Mouse (Mus musculus): ENCODE data around the gene Csn2. TPM values are rescaled to one million over a fixed set of nuclear protein-coding genes. Genes with fewer than 3 reads are reported as not detected.

The Csn2 gene
- total and polyA plus RNA-seq, 3 experiments, result not detected

- Histone ChIP-seq H3K79me2 (ENCODE audit: control insufficient read depth, insufficient read depth, low read length, poor library complexity) (no peaks in the 10 kb centered on the region), H3K9me3 (replicated peaks; ENCODE audit: insufficient read depth, low read length) (no peaks in the 10 kb centered on the region), H3K9ac (ENCODE audit: control insufficient read depth, low read depth, low read length, poor library complexity, severe bottlenecking) (no peak within 1 kb of the TSS), H3K27ac (ENCODE audit: control insufficient read depth, low read depth, low read length) (no peak within 1 kb of the TSS), H3K27me3 (ENCODE audit: control insufficient read depth in 1 of 2, insufficient read depth in 2 of 2, low read length in 2 of 2) (no peaks in the 10 kb centered on the region), H3K4me1 (ENCODE audit: control insufficient read depth in 1 of 2, insufficient read depth in 2 of 2, low read length in 2 of 2) (no peaks in the 10 kb centered on the region), H3K36me3 (ENCODE audit: control insufficient read depth in 1 of 2, insufficient read depth in 2 of 2, low read length in 2 of 2) (no peaks in the 10 kb centered on the region), H3K4me3 (ENCODE audit: control insufficient read depth in 1 of 2, insufficient read depth in 1 of 2, low read depth in 2 of 2, low read length in 2 of 2) (no peak within 1 kb of the TSS)
- DNase-seq (ENCODE audit: low read depth, low spot score), result no peak
- TF ChIP-seq NELFE (IDR thresholded peaks at IDR 0.05; ENCODE audit: low read depth, low read length), result no peak
- no peak for TF ChIP-seq KAT2A (conservative IDR thresholded peaks at IDR 0.05; ENCODE audit: low read depth, low read length)
- TF ChIP-seq MEF2A (IDR thresholded peaks at IDR 0.05; ENCODE audit: extremely low read depth, insufficient replicate concordance, low read depth, low read length, poor library complexity, severe bottlenecking), result no peak
- TF ChIP-seq RCOR1 (IDR thresholded peaks at IDR 0.05; ENCODE audit: low read depth, low read length), result no peak
- TF ChIP-seq GABPA (IDR thresholded peaks at IDR 0.05; ENCODE audit: low read depth, low read length), result no peak
- TF ChIP-seq ZMIZ1 (IDR thresholded peaks at IDR 0.05; ENCODE audit: low read depth, low read length), result no peak
- TF ChIP-seq JUND (IDR thresholded peaks at IDR 0.05; ENCODE audit: low read depth, low read length), result no peak
- TF ChIP-seq HCFC1 (IDR thresholded peaks at IDR 0.05; ENCODE audit: low read depth, low read length), result no peak
- no peak for TF ChIP-seq BHLHE40 (IDR thresholded peaks at IDR 0.05; ENCODE audit: borderline replicate concordance, low read depth, low read length)
- no peak for TF ChIP-seq GATA1 (IDR thresholded peaks at IDR 0.05; ENCODE audit: low read depth, low read length)
- TF ChIP-seq ZC3H11A (IDR thresholded peaks at IDR 0.05; ENCODE audit: low read depth, low read length), result no peak
- TF ChIP-seq MXI1 (IDR thresholded peaks at IDR 0.05; ENCODE audit: low read depth, low read length), result no peak
- no peak for TF ChIP-seq E2F4 (IDR thresholded peaks at IDR 0.05; ENCODE audit: borderline replicate concordance, low read depth, low read length)
- no peak for TF ChIP-seq USF1 (IDR thresholded peaks at IDR 0.05; ENCODE audit: low read depth, low read length)
- TF ChIP-seq TAL1 (IDR thresholded peaks at IDR 0.05; ENCODE audit: low read length), result no peak
- no peak for TF ChIP-seq ETS1 (IDR thresholded peaks at IDR 0.05; ENCODE audit: low read depth, low read length)
- TF ChIP-seq ZKSCAN1 (IDR thresholded peaks at IDR 0.05; ENCODE audit: low read depth, low read length), result no peak
- TF ChIP-seq TCF12 (IDR thresholded peaks at IDR 0.05; ENCODE audit: low read depth, low read length), result no peak
These were observed 33.5 kb downstream of the Csn2 start, which contains the start of gene Csn1s1 for GRCm38 (mm10) chr5:87665908-87666307. Gene Csn1s1, plus strand, starts transcription at chr5:87666208.

GRCm38 (mm10) chr5:87642787-87643186 is 56.6 kb downstream of the Csn2 start:
- H3K79me2 ChIP-seq (ENCODE audit: control insufficient read depth, insufficient read depth, low read length, poor library complexity), result no peaks in the 10 kb centered on the region
- no peaks in the 10 kb centered on the region for H3K27me3 ChIP-seq (ENCODE audit: control insufficient read depth in 1 of 2, insufficient read depth in 2 of 2, low read length in 2 of 2)
- TF ChIP-seq ETS1 (IDR thresholded peaks at IDR 0.05; ENCODE audit: low read depth, low read length), result no peak
- peak; percentile 15; the same call in 1 of the 2 replicates for TF ChIP-seq RAD21 (IDR thresholded peaks at IDR 0.05; ENCODE audit: low read depth, low read length)
- peak in 2 of 3 experiments; percentile 17 to 19; a peak in 1 of 6 replicates for TF ChIP-seq CTCF (IDR thresholded peaks at IDR 0.05 in 2 of 3, conservative IDR thresholded peaks at IDR 0.05 in 1 of 3; ENCODE audit: control insufficient read depth in 1 of 3, insufficient read depth in 1 of 3, low read depth in 2 of 3, low read length in 3 of 3, poor library complexity in 1 of 3, severe bottlenecking in 1 of 3)
- peak; percentile 4 for DNase-seq (ENCODE audit: low read depth, low spot score)
- H3K4me1 ChIP-seq (ENCODE audit: control insufficient read depth in 1 of 2, insufficient read depth in 2 of 2, low read length in 2 of 2), result no peaks in the 10 kb centered on the region
- no peaks in the 10 kb centered on the region for H3K9me3 ChIP-seq (replicated peaks; ENCODE audit: insufficient read depth, low read length)
- H3K9ac ChIP-seq (ENCODE audit: control insufficient read depth, low read depth, low read length, poor library complexity, severe bottlenecking), result no peak overlapping the region
- H3K36me3 ChIP-seq (ENCODE audit: control insufficient read depth in 1 of 2, insufficient read depth in 2 of 2, low read length in 2 of 2), result no peaks in the 10 kb centered on the region
- H3K27ac ChIP-seq (ENCODE audit: control insufficient read depth, low read depth, low read length), result no peak overlapping the region
- H3K4me3 ChIP-seq (ENCODE audit: control insufficient read depth in 1 of 2, insufficient read depth in 1 of 2, low read depth in 2 of 2, low read length in 2 of 2), result no peak overlapping the region

Other genes with a start within 250 kb of the Csn2 start
- not detected in 2 replicates for gene Ugt2a2, start 217.4 kb downstream of the Csn2 start, total RNA-seq (2012; rRNA removed)
- not detected for gene Ugt2a2, start 217.4 kb downstream of the Csn2 start, polyA plus RNA-seq (2012; ENCODE audit: insufficient read depth in 1 of 2, insufficient read length in 2 of 2, low read depth in 1 of 2, low replicate concordance in 2 of 2, missing spikeins in 1 of 2)
- not detected in 2 replicates for gene Gm43638, start 212.8 kb downstream of the Csn2 start, total RNA-seq (2012; rRNA removed)
- gene Gm43638, start 212.8 kb downstream of the Csn2 start, polyA plus RNA-seq (2012; ENCODE audit: insufficient read depth in 1 of 2, insufficient read length in 2 of 2, low read depth in 1 of 2, low replicate concordance in 2 of 2, missing spikeins in 1 of 2), result not detected
- gene Ugt2a1, start 208.8 kb downstream of the Csn2 start, total RNA-seq (2012; rRNA removed), result not detected in 2 replicates
- gene Ugt2a1, start 208.8 kb downstream of the Csn2 start, polyA plus RNA-seq (2012; ENCODE audit: insufficient read depth in 1 of 2, insufficient read length in 2 of 2, low read depth in 1 of 2, low replicate concordance in 2 of 2, missing spikeins in 1 of 2), result not detected
- not detected in 2 replicates for gene Sult1b1, start 161.4 kb downstream of the Csn2 start, total RNA-seq (2012; rRNA removed)
- gene Sult1b1, start 161.4 kb downstream of the Csn2 start, polyA plus RNA-seq (2012; ENCODE audit: insufficient read depth in 1 of 2, insufficient read length in 2 of 2, low read depth in 1 of 2, low replicate concordance in 2 of 2, missing spikeins in 1 of 2), result not detected
- gene Sult1d1, start 130.6 kb downstream of the Csn2 start, total RNA-seq (2012; rRNA removed), result not detected in 2 replicates
- not detected for gene Sult1d1, start 130.6 kb downstream of the Csn2 start, polyA plus RNA-seq (2012; ENCODE audit: insufficient read depth in 1 of 2, insufficient read length in 2 of 2, low read depth in 1 of 2, low replicate concordance in 2 of 2, missing spikeins in 1 of 2)
- not detected in 2 replicates for gene Sult1e1, start 108.0 kb downstream of the Csn2 start, total RNA-seq (2012; rRNA removed)
- not detected for gene Sult1e1, start 108.0 kb downstream of the Csn2 start, polyA plus RNA-seq (2012; ENCODE audit: insufficient read depth in 1 of 2, insufficient read length in 2 of 2, low read depth in 1 of 2, low replicate concordance in 2 of 2, missing spikeins in 1 of 2)
- gene Csn1s1, start 33.4 kb downstream of the Csn2 start, total RNA-seq (2012; rRNA removed), result not detected in 2 replicates
- not detected for gene Csn1s1, start 33.4 kb downstream of the Csn2 start, polyA plus RNA-seq (2012; ENCODE audit: insufficient read depth in 1 of 2, insufficient read length in 2 of 2, low read depth in 1 of 2, low replicate concordance in 2 of 2, missing spikeins in 1 of 2)
- not detected in 2 replicates for gene Csn1s2a, start 74.9 kb upstream of the Csn2 start, total RNA-seq (2012; rRNA removed)
- gene Csn1s2a, start 74.9 kb upstream of the Csn2 start, polyA plus RNA-seq (2012; ENCODE audit: insufficient read depth in 1 of 2, insufficient read length in 2 of 2, low read depth in 1 of 2, low replicate concordance in 2 of 2, missing spikeins in 1 of 2), result not detected
- gene Csn1s2b, start 108.5 kb upstream of the Csn2 start, total RNA-seq (2012; rRNA removed), result not detected in 2 replicates
- not detected for gene Csn1s2b, start 108.5 kb upstream of the Csn2 start, polyA plus RNA-seq (2012; ENCODE audit: insufficient read depth in 1 of 2, insufficient read length in 2 of 2, low read depth in 1 of 2, low replicate concordance in 2 of 2, missing spikeins in 1 of 2)
- not detected in 2 replicates for gene Prr27, start 126.1 kb upstream of the Csn2 start, total RNA-seq (2012; rRNA removed)
- gene Prr27, start 126.1 kb upstream of the Csn2 start, polyA plus RNA-seq (2012; ENCODE audit: insufficient read depth in 1 of 2, insufficient read length in 2 of 2, low read depth in 1 of 2, low replicate concordance in 2 of 2, missing spikeins in 1 of 2), result not detected
- not detected in 2 replicates for gene Odam, start 185.4 kb upstream of the Csn2 start, total RNA-seq (2012; rRNA removed)
- not detected for gene Odam, start 185.4 kb upstream of the Csn2 start, polyA plus RNA-seq (2012; ENCODE audit: insufficient read depth in 1 of 2, insufficient read length in 2 of 2, low read depth in 1 of 2, low replicate concordance in 2 of 2, missing spikeins in 1 of 2)
- gene Csn3, start 225.9 kb upstream of the Csn2 start, total RNA-seq (2012; rRNA removed), result not detected in 2 replicates
- not detected for gene Csn3, start 225.9 kb upstream of the Csn2 start, polyA plus RNA-seq (2012; ENCODE audit: insufficient read depth in 1 of 2, insufficient read length in 2 of 2, low read depth in 1 of 2, low replicate concordance in 2 of 2, missing spikeins in 1 of 2)

Data from MEL (cell line).